Mouse (Mus musculus) CH12.LX (cell line): ENCODE measurements around the gene Dner. TPM values are rescaled to one million over a fixed set of nuclear protein-coding genes. Genes with fewer than 3 reads are reported as not detected.

Experiments used
- DNase-seq: peaks from one replicate; pipeline ENCODE4 v3.0.0-alpha.2; 2013; ENCODE audit errors: extremely low read depth
- H3K27ac ChIP-seq: 2 replicates; pipeline ENCODE4 v1.5.1; 2012; ENCODE audit warnings: low read depth, mild to moderate bottlenecking, control low read depth, moderate library complexity; ENCODE audit not compliant: insufficient read depth
- H3K27me3 ChIP-seq: replicated peaks from 2 replicates; pipeline ENCODE3; 2012; ENCODE audit warnings: inconsistent platforms
- H3K36me3 ChIP-seq, 2 experiments: replicated peaks in 1 of 2; 2 replicates each; pipeline versions ENCODE3 to v1.6.1; 2012; ENCODE audit warnings: inconsistent platforms in 1 of 2, low read length in 1 of 2, mild to moderate bottlenecking in 1 of 2, mixed read lengths in 1 of 2, moderate library complexity in 1 of 2; ENCODE audit not compliant: control insufficient read depth in 1 of 2, insufficient read depth in 1 of 2
- H3K4me1 ChIP-seq, 2 experiments: 2 replicates each; pipeline ENCODE4 v1.6.1; 2012; ENCODE audit warnings: inconsistent platforms in 1 of 2, moderate library complexity in 1 of 2; ENCODE audit not compliant: insufficient read depth in 2 of 2, control insufficient read depth in 1 of 2
- H3K4me2 ChIP-seq: 2 replicates; pipeline ENCODE4 v1.6.1; 2012; ENCODE audit warnings: low read depth, mild to moderate bottlenecking, control low read depth; ENCODE audit not compliant: poor library complexity, insufficient read depth, severe bottlenecking
- H3K4me3 ChIP-seq, 3 experiments: fragments of 150-350 bp in 1 of 3; sonication (generic) in 1 of 3; replicated peaks in 1 of 3; 2 replicates each; pipeline versions ENCODE3 to v1.5.1; 2011 to 2012; ENCODE audit warnings: low read depth in 2 of 3, low read length in 2 of 3, mild to moderate bottlenecking in 2 of 3, moderate library complexity in 2 of 3, control low read depth in 1 of 3, improper control_type of control experiment in 1 of 3, inconsistent platforms in 1 of 3, mixed read lengths in 1 of 3; ENCODE audit not compliant: poor library complexity in 1 of 3
- H3K79me2 ChIP-seq: replicated peaks from 2 replicates; pipeline ENCODE4 v1.6.1; 2012; ENCODE audit warnings: mild to moderate bottlenecking, moderate library complexity; ENCODE audit not compliant: control insufficient read depth, poor library complexity, insufficient read depth, severe bottlenecking; ENCODE audit errors: extremely low read depth
- H3K9ac ChIP-seq: 2 replicates; pipeline ENCODE4 v1.6.1; 2012; ENCODE audit warnings: low read depth, mild to moderate bottlenecking, control low read depth, moderate library complexity; ENCODE audit not compliant: insufficient read depth
- H3K9me3 ChIP-seq: replicated peaks from 2 replicates; pipeline ENCODE3; 2012; ENCODE audit warnings: low read length, inconsistent platforms, mixed read lengths
- CHD2 ChIP-seq: IDR thresholded peaks from 2 replicates; pipeline ENCODE4 v1.6.1; 2011; ENCODE audit warnings: low read length, improper control_type of control experiment
- E2F4 ChIP-seq: IDR thresholded peaks from 2 replicates; pipeline ENCODE4 v1.6.1; 2011; ENCODE audit warnings: low read depth, low read length, improper control_type of control experiment; ENCODE audit not compliant: insufficient replicate concordance
- HCFC1 ChIP-seq: IDR thresholded peaks from 2 replicates; pipeline ENCODE4 v1.6.1; 2012; ENCODE audit warnings: low read depth, mild to moderate bottlenecking, inconsistent platforms, low read length, improper control_type of control experiment
- IRF4 ChIP-seq: IDR thresholded peaks from 2 replicates; pipeline ENCODE4 v1.6.1; 2014; ENCODE audit warnings: low read depth, mild to moderate bottlenecking, inconsistent platforms, low read length, improper control_type of control experiment
- KAT2A ChIP-seq: IDR thresholded peaks from 2 replicates; pipeline ENCODE4 v1.6.1; 2012; ENCODE audit warnings: low read length, improper control_type of control experiment, inconsistent platforms; ENCODE audit not compliant: insufficient replicate concordance
- MAX ChIP-seq: IDR thresholded peaks from 2 replicates; pipeline ENCODE4 v1.6.1; 2011; ENCODE audit warnings: low read length, improper control_type of control experiment
- POLR2A ChIP-seq: IDR thresholded peaks from 2 replicates; pipeline ENCODE4 v1.6.1; 2011; ENCODE audit warnings: low read depth, mild to moderate bottlenecking, improper control_type of control experiment, low read length
- SIN3A ChIP-seq: IDR thresholded peaks from 2 replicates; pipeline ENCODE4 v1.6.1; 2012; ENCODE audit warnings: low read length, improper control_type of control experiment, inconsistent platforms
- ZC3H11A ChIP-seq: IDR thresholded peaks from 2 replicates; pipeline ENCODE4 v1.6.1; 2012; ENCODE audit warnings: low read depth, mild to moderate bottlenecking, inconsistent platforms, low read length, improper control_type of control experiment
- ZKSCAN1 ChIP-seq: IDR thresholded peaks from 2 replicates; pipeline ENCODE4 v1.6.1; 2012; ENCODE audit warnings: low read depth, inconsistent platforms, low read length, improper control_type of control experiment, borderline replicate concordance
- dilution Hi-C: fragments of 300-500 bp; cut with MboI; formaldehyde crosslinking; loops from 2 replicates; pipeline ENCODE4 v1.14.3; 2020; ENCODE audit warnings: low sequenced_read_pairs; ENCODE audit not compliant: extremely low pct_unique_long_range_greater_than_20kb, extremely low pct_ligation_motif_present
- in situ Hi-C: fragments of 300-500 bp; cut with MboI; formaldehyde crosslinking; loops from 3 replicates; pipeline ENCODE4 v1.14.3; 2019; ENCODE audit warnings: low sequenced_read_pairs, low pct_ligation_motif_present, low pct_unique_long_range_greater_than_20kb, mixed read lengths
- polyA plus RNA-seq: library from polyadenylated mRNA; unstranded; fragments of >175 nt; gene quantifications from 2 replicates; pipeline ENCODE4 v1.2.1, GENCODE M21; 2012; ENCODE audit warnings: low read depth; ENCODE audit not compliant: insufficient read length
- total RNA-seq, 2 experiments: library from RNA; depleted of rRNA; stranded (reverse); fragments of 300-350 nt in 1 of 2; fragments of >200 nt in 1 of 2; gene quantifications; 2 replicates each; pipeline ENCODE4 v1.2.3; 2012 to 2014

The Dner gene
- total and polyA plus RNA-seq, 3 experiments: not detected

GRCm38 (mm10) chr1:84325309-84325708 is 370.7 kb downstream of the Dner start:
- no peak overlapping the region for H3K27ac ChIP-seq
- H3K79me2 ChIP-seq: no peaks in the 10 kb centered on the region
- H3K36me3 ChIP-seq: no peaks in the 10 kb centered on the region
- in situ Hi-C loops (no loop called here), dilution Hi-C loops (no loop called here)
- no peaks in the 10 kb centered on the region for H3K4me1 ChIP-seq
- H3K27me3 ChIP-seq: no peaks in the 10 kb centered on the region
- H3K9me3 ChIP-seq: no peaks in the 10 kb centered on the region
- no peak overlapping the region for H3K4me2 ChIP-seq
- no peak overlapping the region for H3K4me3 ChIP-seq
- no peak for TF ChIP-seq ZKSCAN1
- no peak for TF ChIP-seq HCFC1
- no peak for TF ChIP-seq MAX
- no peak for TF ChIP-seq CHD2
- TF ChIP-seq E2F4: no peak
- no peak for TF ChIP-seq KAT2A
- no peak overlapping the region for H3K9ac ChIP-seq
- no peak for DNase-seq

GRCm38 (mm10) chr1:84321327-84321726 is 374.7 kb downstream of the Dner start:
- Histone ChIP-seq H3K4me1 (peaks cover 0 to 17% of the 10 kb centered on the region in 2 experiments; a peak in 2 of 4 replicates), H3K27ac (no peak overlapping the region), H3K4me2 (no peak overlapping the region), H3K36me3 (no peaks in the 10 kb centered on the region), H3K9ac (no peak overlapping the region), H3K79me2 (no peaks in the 10 kb centered on the region), H3K9me3 (no peaks in the 10 kb centered on the region), H3K4me3 (no peak overlapping the region), H3K27me3 (no peaks in the 10 kb centered on the region)
- TF ChIP-seq POLR2A (no peak), ZC3H11A (no peak), SIN3A (no peak), IRF4 (no peak)
- DNase-seq: no peak
- in situ Hi-C loops: no loop called here
- dilution Hi-C loops: no loop called here

Other genes with a start within 250 kb of the Dner start
- gene Fbxo36, start 143.6 kb upstream of the Dner start, total RNA-seq (2012; rRNA removed): 2.5 and 3.2 TPM in 2 replicates
- 3.0 and 3.2 TPM in 2 replicates for gene Fbxo36, start 143.6 kb upstream of the Dner start, total RNA-seq (2014; rRNA removed)
- gene Fbxo36, start 143.6 kb upstream of the Dner start, polyA plus RNA-seq: 3.2 and 3.8 TPM in 2 replicates
- gene Trip12, start 144.3 kb upstream of the Dner start, total RNA-seq (2012; rRNA removed): 82.0 and 90.2 TPM in 2 replicates
- gene Trip12, start 144.3 kb upstream of the Dner start, total RNA-seq (2014; rRNA removed): 75.6 and 78.2 TPM in 2 replicates
- gene Trip12, start 144.3 kb upstream of the Dner start, polyA plus RNA-seq: 93.8 and 109 TPM in 2 replicates
- gene Slc16a14, start 238.9 kb upstream of the Dner start, total RNA-seq (2012; rRNA removed): 0.13 TPM in 1 of 2 replicates, not detected in the other
- not detected in 2 replicates for gene Slc16a14, start 238.9 kb upstream of the Dner start, total RNA-seq (2014; rRNA removed)
- gene Slc16a14, start 238.9 kb upstream of the Dner start, polyA plus RNA-seq: 0.10 and 0.12 TPM in 2 replicates